Mouse (Mus musculus): ENCODE results near the gene Tfap2a.

GRCm38 (mm10) chr13:40729592-40730431 is 8.4 kb downstream of the Tfap2a start:
- no peak for TF ChIP-seq CTCF (conservative IDR thresholded peaks at IDR 0.05; ENCODE audit: low read length)
- TF ChIP-seq POU5F1 (IDR thresholded peaks at IDR 0.05; ENCODE audit: borderline replicate concordance, low read length), result no peak
- no peak for TF ChIP-seq NANOG (IDR thresholded peaks at IDR 0.05; ENCODE audit: borderline replicate concordance, low read length)
